Mouse (Mus musculus) spleen, postnatal 14 days (tissue): ENCODE results near the gene Fbxl8.

Experiments used
- DNase-seq, 2 experiments: peaks; one replicate each; pipeline ENCODE4 v3.0.0; 2021 to 2022; ENCODE audit warnings: low spot score in 2 of 2

The Fbxl8 gene

DNA sequence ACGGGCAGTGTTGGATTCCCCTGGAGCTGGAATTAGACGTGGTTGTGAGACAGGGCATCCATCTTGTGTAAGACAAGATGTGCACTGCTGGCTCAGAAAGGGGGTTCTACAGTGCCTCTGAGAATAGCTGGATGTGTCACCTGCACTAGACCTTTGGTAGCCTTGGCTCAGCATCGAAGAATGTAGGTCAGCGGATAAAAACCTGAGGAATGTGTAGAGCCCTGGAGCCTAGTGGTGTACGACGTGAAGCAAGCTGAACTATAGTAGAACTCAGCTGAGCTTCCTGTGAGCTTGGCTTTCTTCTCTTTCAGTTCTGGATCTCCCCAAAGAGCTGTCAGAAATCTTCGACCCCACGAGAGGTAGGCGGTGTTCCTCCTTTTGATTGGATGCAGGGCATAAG lies 39.4 kb downstream of the Fbxl8 start:
- no peak for DNase-seq

DNA sequence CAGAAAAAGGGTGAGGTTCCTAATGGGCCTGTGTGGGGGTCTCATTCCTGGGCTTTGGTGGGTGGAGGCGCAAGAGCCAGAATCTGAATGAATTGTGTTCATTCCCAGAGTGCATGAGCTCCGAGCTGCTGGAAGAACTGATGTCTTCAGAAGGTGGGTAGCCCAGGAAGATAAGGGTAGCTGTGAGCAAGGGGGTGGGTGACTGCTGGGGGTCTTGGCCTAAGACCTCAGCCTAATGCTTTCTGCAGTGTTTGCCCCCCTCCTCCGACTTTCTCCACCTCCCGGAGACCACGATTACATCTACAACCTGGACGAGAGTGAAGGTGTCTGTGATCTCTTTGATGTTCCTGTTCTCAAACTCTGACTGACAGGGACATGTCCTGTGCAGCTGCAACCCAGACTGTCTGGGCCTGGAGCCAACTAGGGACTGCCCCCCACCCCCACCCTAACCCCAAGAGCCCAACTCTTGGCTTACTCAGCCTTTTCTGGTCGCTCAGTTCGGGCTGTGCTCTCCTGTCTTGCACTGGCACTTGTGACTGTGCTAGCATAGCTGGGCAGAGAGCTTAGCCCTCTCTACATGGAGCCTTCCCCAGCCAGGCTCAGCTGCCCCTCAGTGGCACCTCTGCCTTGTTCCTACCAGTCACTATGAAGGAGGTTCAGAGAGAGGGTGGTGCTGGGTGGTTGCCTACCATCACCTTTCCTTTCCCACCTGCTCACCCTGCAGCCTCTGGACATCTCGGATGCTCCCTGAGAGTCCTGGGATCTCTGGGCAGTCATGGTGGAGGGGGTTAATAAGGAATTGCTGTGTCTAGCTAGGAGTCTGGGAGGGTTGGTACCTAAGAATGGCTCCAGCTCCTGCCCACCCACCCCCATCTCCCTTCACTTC lies 40.1 kb downstream of the Fbxl8 start:
- no peak for DNase-seq

DNA sequence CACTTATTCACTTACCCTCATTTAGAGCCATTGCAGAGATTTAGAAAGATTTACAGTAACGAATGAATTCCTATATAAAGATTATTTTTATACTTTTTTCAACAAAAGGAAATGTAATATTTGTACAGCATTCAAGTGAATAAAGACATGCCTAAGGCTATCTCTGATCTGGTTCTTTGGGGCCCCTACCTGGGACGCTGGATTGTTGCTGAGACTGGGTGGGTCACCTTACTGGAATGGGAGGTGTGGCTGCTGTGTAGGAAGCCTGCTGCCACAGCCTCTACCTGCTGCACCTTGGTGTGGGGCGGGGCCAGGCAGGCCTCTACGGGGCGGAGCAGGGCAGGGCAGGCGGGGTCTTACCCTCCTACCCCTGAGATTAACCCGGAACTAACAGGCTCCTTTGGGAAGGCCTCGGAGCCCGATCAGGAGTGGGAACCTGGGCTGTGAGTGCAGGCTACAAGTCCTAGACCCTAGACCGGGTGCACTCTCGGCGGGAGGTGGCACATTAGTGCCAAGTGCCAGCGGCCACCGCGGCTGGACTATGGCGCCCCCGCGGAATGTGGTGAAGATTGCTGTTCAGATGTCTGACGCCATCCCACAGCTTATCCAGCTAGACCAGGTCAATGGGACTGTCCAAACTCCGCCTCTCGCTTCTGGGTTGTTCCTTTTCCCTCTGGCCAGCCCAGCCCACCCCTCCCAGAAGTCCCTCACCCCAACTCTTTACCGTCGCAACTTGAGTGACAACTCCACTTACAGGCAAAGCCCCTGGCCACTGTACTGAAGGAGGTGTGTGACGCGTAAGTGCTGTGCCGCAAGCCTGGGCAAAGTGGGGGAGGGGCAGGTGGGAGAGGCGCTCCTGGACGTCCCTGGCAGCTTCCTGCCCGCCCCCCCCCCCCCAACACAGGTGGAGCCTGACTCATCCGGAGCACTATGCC lies 41.0 kb downstream of the Fbxl8 start, which contains the start of gene Elmo3:
Elmo3 (plus strand) TSS at position 391 of the 935 bp plus-strand sequence.
- DNase-seq = no peak

DNA sequence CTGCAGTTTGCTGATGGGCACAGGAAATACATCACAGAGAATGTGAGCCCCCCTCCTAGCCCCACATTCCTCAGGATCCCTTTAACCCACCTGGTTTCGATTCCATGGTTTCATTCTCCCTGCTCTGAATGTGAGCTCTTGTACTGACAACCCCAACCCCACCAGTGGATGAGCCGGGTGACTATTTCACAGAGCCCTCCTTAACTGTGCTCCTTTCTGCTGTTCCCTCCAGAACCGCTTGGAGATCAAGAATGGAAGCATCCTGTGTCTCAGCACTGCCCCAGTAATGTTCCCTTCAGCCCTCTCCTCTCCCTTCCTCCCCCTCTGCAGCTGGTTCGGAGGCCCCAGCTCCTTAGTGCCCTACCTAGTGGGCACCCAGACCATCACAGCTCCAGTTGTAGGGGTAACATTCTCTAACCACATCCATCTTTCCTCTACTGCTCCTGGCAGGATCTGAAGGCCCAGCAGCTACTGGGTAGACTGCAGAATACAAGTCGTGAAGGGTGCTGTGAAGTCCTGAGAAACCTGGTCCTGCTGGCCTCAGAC lies 41.8 kb downstream of the Fbxl8 start:
- no peak for DNase-seq

DNA sequence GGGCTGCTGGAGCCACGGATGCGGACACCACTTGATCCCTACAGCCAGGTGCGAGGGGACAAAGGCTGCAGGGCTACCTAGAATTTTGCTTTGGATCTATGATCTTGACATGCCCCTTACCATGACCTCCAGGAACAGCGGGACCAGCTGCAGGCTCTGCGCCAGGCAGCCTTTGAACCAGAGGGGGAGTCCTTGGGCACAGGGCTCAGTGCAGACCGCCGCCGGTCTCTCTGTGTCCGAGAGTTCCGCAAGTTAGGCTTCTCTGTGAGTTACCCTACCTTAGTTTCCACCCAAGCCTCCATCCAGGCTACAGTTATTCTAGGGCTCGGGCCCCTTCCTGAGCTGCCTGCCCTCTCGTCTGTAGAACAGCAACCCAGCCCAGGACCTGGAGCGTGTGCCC lies 43.2 kb downstream of the Fbxl8 start:
- no peak for DNase-seq

DNA sequence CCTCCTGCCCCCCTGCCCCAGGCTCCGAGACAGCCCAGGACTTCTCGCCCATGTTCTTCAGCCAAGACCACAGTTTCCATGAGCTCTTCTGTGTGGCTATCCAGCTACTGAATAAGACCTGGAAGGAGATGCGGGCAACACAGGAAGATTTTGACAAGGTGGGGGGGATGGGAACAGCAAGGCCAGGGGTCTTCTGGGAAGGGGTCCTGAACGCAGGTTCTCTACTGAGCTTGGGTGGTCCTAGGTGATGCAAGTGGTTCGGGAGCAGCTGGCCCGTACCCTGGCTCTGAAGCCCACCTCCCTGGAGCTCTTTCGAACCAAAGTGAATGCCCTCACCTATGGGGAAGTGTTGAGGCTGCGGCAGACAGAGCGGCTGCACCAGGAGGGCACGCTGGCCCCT lies 44.0 kb downstream of the Fbxl8 start:
- DNase-seq = no peak

DNA sequence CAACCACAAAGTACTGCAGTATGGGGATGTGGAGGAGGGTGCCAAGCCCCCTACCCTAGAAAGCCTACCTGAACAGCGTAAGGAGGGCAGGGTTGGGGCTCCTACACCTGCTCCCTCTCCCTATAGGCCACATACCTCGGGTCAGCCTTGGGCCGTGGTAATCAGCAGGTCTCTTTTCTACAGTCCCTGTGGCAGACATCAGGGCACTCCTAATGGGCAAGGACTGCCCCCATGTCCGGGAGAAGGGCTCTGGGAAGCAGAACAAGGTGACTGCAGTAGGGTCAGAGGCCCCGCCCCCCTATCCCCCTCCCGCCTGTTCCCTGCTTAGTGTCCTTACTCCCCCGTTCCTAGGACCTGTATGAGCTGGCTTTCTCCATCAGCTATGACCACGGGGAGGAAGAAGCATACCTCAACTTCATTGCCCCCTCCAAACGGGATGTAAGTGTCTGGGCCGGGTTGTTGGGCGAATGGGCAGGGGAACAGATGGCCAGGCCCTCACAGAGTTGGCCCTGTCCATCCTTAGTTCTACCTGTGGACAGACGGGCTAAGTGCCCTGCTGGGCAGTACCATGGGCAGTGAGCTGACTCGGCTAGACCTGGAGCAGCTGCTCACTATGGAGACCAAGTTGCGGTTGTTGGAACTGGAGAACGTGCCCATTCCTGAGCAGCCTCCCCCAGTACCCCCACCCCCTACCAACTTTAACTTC lies 44.8 kb downstream of the Fbxl8 start:
- DNase-seq = no peak

DNA sequence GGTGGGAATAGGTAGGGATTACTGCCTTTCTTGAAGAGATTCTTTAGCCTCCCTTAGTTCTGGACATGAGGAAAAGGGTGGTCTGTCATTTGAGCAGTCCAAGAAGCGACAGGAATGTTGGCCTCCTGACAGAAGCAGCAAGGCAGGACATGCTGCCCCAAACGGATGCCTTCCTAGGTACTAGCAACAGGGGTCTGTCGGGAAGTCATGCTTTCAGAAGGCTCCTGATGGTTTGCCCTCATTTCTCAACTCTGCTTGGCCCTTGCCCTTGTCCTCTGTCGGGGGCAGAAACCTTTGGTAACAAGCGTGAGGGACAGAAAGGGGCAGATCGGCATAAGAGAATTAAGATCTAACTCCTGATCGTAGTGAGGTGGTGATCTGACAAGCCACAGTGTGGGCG lies 45.7 kb downstream of the Fbxl8 start:
- DNase-seq = no peak

DNA sequence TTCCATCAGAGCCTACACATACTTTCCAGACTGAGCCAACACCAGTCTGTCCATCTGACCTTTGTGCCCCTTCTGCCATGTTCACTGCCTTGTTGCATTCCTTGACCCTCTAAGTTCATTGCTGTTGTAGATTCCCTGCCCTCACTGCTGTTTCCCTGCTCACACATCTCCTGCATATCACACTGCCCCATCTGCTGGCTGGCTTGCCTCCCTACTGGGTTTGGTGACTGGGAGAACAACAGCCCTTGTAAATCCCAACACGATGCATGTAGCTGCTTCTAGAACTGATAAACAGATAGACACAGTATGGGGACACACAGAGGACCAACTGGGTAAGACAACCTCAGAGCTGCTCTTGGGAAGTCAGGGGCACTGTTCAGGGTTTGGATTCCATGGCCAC lies 47.3 kb downstream of the Fbxl8 start:
- DNase-seq = no peak

DNA sequence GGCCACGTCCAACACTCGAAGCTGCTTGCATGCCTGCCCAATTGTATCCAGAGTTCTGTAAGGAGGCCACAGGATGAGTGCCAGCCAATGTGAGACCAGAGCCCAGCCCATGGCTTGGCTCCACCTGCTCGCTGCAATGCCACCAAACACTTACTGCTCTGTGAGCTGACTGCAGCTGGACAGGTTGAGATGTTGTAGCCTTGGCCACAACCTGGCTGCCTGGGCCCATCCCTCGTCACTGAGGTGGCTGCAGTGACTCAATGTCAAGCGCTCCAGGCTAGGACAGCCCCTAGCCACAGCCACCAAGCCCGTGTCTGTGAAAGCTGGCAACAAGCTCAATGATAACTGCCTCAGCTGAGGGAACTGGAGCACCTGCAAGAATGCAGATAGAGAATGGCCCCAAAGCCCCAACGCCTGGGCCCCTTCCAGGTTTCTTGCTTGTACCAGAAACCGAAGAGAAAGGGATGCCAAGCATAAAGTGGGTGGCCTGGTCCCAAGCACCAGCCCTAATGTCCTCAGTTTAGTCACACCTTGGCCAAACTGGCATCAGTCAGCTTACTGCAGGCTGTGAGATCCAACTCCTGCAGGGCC lies 48.5 kb downstream of the Fbxl8 start:
- DNase-seq = no peak

DNA sequence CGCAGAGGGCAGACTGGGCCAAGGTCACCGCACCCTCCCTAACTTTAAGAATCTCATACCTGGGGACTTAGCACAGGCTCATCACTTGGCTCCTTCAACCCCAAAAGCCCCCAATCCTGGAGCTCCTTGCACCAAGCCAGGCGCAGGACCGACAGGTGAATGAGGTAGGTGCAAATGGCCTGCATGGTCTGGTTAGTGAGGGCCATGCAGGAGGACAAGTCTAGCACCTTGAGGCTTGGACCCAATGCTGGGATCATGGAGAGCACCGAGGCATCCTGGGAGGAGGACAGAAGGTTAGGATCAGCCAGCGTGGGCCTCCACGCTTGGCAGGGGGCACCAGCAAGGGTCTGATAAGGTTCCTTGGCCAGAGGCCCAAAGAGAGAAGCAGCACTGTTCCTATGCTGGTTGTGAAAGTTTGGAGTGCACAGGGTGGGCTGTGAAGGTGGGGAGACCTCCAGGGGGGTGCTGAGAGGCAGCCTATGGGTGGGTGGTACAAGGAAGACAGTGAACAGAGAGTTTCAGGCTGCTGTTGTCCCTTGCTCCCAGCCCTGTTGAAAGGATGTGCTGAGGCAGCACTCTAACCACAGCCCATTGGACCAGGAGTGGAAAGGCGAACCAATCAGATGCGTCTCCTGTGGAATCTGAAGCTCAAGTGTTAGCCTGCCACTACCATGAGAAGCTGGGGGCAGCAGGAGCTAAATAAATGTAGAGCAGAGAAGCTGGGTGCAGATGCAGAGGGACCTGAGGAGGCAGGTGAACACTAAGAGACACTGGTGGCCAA lies 49.4 kb downstream of the Fbxl8 start:
- no peak for DNase-seq

DNA sequence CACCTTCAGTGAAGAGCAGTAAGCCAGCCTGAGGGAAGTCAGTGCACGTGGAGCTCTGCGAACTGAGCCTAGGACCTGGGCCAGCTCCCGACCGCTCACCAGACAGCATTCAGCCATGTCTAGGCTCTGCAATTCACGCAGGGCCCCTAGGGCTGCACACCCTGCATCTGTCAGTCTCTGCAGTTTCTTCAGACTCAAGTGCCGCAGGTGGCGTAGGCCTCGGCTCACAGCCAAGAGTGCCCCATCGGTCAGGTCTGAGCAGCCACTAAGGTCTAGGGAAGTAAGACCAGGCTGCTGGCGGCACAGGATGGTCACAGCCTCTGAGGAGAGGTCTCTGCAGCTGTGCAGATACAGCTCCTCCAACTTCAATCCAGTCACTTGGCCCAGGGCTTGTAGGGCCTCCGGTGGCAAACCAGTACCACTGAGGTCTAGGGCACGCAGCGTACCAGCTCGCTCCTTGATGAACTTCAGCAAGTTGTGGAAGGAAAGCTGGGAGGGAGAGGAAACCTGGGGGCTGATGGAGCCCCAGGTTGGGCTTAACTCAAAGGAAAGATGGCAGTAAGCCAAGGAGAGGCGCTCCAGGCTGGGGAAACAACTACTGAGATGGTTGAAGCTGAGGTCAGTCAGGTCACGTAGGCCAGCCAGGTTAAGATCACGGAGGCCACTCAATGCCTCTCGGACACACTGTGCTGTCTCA lies 50.8 kb downstream of the Fbxl8 start:
- DNase-seq = no peak

DNA sequence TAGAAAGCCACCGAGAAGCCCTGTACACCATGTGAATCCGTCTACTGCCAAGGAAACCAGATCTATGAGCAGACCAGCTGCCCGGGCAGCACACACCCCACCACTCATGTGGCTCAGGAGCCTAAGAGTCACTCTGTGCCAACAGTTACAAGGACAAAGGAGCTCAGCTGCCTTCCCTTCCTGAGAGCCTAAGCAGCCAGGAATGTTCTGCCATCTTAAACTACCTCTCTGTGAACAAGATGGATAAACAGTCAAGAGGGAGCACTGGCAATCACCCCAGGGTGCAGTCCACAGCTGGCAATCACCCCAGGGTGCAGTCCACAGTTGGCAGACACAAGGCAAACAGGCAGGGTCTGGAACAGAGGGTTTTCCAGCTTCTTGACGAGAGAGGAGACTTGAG lies 53.5 kb downstream of the Fbxl8 start:
- DNase-seq = no peak

DNA sequence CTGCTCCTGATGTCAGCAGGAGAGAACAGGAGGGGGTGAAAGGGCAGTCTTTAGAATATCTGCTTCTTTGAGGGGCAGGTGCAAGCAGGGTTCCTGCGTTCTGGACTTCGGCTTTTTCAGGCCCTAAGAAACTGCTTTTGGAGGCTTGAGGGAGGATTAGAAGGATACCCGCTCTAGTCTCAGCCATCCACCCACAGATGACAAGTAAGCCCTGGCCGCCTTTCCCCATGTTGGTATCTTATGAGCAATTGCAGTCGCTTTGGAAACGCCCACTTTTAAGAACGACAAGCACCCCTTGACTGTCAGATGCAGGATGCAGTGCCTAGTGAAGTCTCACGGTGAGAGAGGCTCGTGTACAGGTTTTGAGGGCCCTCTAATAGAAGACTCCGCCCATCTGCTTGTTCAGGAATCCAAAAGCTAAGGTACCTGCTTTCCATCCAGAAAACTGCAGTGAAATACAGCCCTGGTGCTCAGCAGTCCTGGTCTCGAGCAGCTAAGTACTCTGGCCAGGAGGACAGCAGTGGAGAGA lies 54.3 kb downstream of the Fbxl8 start:
- DNase-seq = no peak
